Mouse (Mus musculus) 3134 (cell line): Measurements from ENCODE around the gene Rrbp1.

ENCODE experiments used
- DNase-seq: peaks from one replicate; pipeline ENCODE4 v3.0.0-alpha.2; 2011; ENCODE audit warnings: low spot score; ENCODE audit not compliant: insufficient read length; ENCODE audit errors: extremely low read depth

The Rrbp1 gene

DNA sequence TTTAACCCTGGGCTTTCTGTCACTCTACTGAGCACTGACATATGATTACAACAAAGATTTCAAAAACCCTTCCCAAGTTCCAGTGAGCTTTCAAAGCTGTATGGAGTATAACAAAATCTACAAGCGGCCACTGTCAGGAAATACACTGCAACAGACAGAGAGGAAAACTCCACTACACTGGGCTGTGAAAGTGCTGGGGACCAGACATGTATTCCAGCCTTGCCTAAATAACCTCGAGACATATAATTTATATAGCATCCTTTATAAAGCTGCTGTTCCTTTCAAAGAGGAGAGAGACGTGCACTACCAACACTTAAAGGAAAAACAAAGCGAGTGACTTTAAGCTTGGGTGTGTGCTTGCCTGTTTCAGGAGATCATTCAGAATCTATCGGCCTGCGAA lies 4.4 kb downstream of the Rrbp1 start:
- DNase-seq, result no peak

DNA sequence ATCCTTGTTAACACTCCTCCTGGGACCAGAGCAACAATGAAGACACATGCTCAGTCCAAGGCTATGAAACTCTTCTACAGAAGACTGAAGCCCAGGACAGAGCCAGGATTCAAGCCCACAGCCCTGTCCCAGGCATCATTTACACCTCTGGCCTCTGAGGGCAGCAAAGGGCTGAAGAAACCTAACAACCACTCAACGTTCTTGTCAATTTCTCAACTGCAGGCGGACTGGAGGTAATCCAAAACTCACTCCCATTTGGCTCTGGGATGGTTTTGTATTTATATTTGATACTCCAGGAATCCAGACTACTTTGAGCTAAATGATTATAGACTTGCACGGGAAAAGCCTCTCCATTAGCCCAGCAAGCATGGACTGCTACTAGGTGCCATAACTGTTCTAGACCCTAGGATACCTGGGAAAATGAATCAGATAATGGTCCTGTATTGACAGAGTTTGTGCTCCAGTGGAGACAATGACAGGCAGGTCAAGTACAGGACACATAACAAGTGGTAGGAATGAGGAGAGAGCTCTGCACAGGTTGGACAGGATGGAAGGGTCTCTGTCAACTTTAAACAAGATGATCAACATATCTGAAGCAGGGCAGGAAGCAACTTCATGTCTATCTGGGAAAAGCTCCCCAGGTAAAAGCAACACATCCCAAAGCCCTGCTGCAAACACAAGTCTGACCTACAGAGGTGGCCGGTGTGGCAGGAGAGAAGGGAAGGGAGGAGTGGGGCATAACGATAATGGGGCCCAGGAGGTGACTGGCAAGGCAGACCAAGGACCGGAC lies 5.7 kb downstream of the Rrbp1 start:
- DNase-seq, result no peak

DNA sequence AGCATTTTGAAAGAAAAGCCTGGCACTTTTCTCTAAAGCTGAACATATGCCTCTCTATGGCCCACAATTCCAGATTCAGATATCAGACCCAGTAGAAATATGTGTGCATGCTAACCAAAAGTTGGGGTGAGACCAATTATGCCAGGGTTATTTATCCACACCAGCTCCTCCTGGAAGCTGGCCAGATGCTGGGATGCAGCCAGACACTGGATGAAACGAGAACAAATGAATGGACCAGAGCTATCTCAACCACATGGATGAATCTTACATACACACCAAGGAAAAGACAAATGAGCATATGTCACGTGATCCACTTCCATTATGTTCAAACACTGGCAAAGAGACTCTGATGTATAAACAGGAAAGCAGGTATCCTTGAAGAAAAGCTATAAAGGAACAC lies 7.5 kb downstream of the Rrbp1 start:
- no peak for DNase-seq

DNA sequence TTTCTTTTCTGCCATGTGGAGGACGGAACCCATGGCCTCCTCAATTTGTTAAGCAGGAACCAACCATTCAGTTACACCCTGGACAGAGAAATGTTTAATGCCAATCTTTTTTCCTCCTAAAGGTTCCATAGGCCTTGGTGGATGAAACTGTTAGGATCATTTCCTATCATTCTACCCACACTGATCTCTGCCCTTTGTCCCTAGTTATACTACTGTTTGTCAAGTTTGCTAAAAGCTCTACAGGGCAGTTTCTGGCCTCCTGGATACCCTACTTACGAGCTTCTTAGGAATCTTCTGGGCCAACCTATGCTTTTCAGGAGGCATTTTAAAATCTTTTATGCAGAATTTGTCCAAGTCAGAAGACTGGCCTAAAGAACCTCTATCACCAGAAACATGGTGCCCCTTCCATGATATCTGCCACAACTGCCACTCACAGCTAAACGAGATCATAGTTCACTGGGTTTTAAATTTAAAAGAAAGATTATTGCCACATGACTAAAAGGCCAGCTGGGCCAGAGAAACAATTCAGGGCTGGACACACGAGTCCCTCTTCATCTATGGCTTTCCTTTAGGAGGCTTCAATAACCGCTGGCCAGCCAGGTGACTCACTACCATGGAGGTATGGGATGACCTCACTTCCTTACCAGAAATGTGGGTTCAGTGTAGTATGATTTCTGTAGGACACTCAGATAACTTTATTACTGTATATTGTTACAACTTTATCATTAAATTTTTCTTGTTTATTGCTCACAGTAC lies 8.7 kb downstream of the Rrbp1 start:
- DNase-seq, result no peak

DNA sequence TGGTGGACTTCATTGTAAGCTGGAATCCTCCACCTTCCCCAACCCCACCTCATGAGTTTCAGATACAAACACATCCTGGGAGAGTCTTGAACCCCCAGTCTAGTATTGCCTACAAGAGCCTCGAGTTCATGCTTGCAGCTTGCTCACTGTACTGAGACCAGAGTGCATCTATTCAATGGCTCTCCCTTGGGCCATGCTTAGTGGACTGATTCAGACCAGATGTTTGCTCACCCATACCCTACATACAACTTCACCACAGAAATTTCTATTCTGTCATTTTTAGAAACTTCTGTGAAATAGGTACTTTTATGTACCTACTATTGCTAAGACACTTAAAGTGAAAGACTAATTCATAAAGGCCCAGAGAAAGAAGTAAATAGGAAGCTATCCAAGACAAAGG lies 18.1 kb downstream of the Rrbp1 start:
- DNase-seq, result no peak

DNA sequence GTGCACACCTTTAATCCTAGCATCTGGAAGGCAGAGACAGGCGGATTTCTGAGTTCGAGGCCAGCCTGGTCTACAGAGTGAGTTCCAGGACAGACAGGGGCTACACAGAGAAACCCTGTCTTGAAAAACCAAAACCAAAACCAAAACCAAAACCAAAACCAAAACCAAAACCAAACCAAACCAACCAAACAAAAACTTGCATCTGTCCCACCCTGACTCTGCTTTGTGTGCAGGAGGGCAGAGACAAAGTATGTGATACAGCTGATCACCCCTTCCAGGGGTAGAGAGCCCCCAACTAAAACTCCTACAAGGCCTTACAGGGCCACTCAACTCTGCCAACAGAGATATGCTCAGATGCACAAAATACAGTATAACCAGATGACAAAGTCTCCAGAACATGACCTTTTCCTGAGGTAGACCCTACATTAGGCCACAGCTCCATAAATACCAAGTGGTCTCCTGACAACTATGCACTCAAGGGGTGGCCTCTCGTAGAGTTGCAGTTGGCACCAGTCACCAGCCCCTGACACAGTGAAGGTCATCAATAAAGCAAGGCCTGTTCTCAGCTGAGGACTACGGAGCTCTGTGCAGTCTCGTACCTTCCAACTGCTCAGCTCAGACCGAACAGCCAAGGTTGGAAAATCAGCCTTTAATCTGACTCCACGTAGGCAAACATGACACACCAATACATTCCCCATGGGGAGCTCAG lies 18.9 kb downstream of the Rrbp1 start:
- no peak for DNase-seq

DNA sequence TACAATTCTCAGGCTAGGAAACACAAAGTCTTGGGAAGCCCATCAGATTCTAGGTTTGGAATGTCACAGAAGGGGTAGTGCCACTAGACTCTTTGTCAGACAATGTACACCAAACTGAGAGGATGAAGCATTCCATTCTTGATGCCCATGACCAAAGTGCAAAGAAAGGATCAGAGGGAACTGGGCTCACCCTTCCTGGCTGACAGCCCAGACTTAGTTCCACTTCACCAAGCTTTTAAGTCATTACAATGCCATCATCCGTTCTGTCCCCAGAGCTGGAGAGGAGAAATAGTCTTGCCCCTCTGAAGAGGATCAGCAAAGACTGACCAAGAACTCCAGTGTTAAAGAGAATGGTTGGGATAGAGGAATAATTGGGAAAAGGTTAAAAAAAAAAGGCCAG lies 20.1 kb downstream of the Rrbp1 start:
- no peak for DNase-seq

DNA sequence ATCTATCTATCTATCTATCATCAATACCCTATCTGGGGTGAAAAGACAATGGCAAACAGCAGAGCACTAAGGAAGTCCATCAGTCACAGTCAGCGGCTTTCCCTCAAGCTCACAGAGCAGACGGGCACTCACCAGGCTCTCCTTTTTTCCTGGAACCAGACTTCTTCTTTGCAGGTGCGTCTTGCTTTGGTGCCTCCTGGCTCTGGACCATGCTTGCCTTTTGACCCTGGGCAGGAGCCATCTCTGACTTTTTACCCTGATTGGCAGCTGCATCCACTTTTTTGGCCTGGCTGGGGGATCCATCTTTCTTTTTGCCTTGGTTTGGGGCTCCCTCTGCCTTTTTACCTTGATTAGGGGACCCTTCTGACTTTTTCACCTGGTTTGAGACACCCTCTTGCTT lies 23.0 kb downstream of the Rrbp1 start:
- no peak for DNase-seq

DNA sequence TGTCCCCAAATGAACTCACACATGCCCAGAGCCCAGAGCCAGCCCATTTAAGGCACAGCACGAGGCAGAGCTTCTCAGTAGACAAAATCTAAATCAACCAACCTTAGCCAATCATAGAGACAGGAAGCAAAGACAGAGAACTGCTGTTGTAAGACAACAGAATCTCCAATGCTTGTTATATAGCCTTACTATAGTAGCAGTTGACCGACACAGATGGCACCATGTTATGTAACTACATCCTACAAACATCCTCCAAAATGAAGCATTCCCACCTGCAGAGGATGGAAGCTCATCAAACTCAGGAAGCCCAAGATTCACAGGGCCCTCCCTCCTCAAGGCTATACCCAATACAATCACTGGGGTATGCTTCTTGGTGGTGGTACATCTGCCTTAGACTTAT lies 23.6 kb downstream of the Rrbp1 start:
- no peak for DNase-seq

DNA sequence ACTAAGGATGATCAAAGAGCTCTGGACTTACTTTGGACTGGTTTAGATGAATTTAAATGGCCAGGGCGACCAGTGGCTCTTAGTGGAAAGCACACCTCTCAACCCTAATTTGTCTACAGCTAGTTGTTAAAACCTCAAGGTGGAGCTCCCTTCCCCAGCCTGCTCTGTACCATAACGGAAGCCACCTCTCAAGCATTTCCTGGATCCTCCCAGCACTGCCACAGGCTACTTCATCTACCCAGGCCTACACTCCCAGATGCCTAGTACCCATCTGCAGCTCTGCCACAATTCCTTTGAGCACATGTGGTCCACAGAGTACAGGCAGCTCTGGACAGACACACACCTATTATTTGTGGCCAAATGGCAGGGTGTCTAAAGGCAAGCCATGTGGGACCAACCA lies 27.6 kb downstream of the Rrbp1 start:
- no peak for DNase-seq

DNA sequence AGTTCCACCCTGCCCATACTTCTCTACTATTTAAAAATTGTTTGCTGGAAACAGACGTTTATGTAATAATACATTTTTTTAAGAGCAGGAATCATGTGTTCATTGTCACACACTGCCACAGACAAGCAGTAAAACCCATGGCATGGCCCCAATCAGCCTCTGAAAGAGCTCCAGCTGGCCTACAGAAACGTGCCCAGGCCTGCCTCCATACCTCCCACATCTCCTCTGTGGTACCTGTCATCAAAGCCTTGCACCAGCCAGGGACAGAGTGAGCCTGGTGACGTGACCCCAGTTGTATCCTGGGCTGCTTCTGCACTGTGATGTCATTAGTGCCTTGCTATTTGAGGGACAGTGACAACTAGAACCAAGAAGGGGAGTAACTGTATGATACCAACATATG lies 28.2 kb downstream of the Rrbp1 start:
- no peak for DNase-seq

DNA sequence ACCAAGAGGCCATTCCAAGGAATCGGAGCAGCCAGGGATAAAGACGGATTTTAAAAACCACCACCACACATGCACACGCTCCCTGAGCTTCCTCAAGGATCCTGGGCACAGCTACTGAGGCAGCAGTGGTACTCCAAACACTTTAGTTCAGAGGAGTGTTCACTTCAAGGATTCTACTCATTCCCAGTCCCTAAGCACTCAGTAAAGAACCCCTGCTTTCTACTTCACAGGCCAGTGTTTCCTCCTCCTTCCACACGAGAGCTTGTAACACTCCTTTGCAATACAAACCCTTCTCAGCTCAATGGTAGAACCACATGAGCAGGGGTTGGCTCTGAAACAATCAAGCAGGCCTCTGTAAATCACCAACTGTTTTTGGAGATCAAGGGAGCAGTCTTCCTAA lies 28.9 kb downstream of the Rrbp1 start:
- DNase-seq, result no peak

DNA sequence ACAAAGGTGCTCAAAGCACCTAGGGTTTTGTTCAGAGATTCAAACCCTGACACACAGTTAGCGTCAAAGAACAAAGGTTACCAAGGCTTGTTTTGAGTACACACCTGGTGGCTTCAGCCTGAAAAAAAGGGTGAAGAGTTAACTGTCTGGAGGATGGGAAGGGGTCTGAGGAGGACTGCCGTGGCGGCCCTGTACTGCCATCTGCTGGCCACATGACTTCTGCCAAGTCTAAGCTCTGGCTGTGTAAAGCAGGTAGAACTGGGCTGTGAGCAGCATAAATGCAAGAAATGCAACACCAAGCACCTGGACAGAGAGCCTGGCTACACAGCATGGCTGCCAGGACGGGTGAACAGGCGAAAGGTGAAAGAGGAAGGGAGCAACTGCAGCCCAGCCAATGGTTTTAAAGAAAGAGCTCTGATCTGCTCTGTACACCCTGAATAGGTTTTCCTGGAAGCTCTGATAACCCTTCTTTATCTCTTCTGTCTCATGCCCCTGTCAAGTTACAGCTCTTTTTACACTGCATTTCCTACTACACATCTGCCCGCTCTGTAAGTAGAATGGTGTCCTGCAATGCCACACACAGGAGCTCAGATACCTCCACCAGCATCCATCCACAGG lies 30.2 kb downstream of the Rrbp1 start:
- DNase-seq, result no peak

DNA sequence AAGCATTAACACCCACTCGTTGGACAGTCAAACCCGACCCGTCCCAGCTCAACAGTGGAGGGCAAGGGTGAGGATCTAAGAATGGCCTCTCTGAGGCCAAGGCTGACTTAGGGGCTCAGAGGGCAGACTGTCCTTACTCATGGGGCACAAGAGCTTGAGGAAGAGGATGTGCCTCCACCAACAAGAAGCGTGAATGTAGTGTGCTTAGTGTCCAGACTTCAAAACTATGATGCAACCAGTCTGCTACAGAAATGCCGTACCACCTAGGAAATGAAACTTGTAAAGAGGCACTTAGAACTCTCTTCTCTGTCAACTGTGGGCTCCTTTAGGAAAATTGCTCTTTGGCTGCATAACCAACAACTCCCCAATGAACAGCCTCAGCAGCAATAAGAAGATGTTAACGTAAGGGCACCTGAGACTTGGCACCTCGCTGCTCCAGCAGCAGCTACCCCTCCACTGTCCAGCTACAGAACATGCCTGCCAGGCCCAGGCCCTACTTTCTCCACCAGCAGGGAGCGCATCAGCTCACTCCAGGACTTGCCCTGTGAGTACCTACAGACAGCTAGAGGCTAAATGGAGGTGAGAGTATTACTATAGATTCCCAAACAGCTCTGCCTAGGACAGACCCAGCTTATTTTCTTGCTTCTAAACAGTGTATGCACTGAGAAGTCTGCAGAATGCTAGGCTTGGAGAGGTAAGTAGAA lies 32.5 kb downstream of the Rrbp1 start:
- no peak for DNase-seq

DNA sequence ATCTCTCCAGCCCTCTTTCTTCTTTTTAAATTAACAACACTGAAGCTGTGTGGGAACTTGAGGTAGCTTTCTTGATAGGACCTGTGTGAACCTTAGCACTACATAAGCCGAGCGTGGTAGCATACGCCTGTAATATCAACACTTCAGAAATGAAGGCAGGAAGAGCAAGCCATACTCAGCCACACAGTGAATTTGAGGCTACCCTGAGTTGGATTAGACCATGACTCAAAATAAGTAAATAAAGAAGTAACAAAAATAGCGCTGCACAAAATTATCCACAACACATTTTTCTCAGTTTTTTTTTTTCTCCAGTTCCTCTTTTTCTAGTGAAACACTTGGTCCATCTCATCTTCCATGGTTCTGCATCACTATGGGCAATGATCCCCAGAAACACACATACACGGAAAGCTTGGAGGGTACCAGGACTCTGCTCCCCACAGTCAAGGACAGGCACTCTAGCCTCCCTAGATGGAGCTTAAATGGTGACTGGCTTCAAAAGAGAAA lies 35.9 kb downstream of the Rrbp1 start:
- DNase-seq, result no peak

DNA sequence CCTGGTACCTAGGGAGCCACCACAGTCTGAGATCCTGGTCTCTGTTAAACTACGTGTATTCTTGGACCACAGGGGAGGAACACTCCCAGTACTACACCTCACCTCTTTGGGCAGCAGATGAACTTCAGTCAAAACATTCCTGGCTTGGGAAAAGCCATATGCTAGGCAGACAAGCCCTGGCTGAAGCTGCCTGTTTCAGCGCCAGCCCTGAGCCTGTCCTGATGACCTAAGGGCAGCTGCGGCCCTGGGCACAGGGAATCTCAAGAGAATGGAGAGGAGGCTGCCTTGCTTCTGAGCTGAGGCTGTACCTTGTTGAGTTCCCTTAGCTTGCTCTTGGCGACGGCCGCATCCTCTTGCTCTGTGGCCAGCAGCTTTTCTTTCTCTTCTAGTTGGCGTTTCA lies 37.9 kb downstream of the Rrbp1 start:
- no peak for DNase-seq

DNA sequence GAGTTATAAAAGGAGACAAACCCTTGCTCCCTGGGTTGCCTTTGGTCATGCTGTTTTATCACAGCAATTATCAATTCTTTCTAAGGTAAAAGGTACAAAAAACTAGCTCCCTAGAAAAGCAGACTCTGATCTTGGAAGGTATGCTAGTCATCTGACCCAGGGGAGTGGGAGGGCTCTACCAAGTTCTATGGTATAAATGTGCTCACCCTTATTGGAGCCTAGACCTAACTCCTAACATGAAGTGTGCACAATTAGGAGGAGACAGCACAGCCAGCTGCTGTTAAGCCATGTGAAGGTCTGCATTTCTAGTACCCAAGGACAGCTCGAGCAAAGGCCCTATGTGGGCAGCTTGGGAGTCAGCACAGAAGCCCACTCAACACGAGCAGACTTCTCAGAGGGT lies 39.2 kb downstream of the Rrbp1 start:
- DNase-seq, result no peak

DNA sequence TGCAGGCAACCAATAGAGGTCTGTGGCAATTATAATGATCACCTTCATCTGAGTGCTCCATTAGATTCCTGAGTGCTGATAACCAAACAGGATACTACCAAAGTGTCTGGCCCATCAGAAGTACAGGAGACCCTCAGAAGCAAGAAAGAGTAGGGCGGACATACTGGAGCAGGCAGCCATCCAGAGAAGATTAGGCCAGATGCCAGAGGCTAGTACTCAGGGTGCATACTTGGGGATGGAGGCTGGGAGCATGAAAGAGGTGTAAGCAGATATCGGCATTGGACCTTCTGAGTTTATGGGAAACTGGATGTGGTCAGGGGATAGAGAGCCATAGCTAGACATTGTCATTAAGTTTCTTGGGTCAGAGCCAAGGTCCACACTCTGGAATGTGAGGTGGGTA lies 40.2 kb downstream of the Rrbp1 start:
- DNase-seq, result no peak

DNA sequence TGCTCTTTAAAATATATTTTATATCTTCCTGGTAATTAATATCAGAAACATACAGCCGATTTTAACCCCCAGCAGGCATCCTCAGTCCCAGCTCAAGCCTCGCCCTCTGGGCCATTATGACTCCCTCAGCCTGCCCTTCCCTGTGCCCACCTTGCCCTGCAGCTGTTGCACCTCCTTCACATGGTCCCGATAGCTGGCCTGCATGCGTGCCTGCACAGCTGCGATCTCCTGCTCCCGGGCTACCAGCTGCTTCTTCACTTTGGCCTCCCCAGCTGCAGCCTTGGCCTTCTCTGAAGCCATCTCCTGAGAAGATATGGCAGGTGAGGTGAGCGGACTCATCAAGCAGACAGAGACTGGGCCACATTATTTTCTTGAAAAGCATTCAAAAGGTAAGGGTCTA lies 41.8 kb downstream of the Rrbp1 start:
- DNase-seq, result no peak

DNA sequence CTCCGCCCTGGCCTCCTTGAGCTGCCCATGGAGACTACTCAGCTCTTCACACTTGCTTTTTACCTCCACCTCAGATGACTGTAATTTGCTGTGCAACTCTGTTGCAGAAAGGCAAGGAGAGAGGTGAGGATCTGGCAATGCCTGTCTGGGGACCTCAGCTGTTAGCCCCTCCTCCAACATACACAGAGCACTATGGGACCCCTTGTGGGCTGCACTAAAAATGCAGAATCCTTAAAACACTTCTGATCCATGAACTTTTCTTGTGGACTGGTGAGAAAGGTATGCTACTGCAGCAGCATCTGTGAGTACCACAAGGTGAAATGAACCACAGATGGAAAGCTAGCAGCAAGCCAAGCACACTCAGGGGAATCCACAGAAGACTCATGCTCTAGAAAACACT lies 47.7 kb downstream of the Rrbp1 start:
- no peak for DNase-seq

DNA sequence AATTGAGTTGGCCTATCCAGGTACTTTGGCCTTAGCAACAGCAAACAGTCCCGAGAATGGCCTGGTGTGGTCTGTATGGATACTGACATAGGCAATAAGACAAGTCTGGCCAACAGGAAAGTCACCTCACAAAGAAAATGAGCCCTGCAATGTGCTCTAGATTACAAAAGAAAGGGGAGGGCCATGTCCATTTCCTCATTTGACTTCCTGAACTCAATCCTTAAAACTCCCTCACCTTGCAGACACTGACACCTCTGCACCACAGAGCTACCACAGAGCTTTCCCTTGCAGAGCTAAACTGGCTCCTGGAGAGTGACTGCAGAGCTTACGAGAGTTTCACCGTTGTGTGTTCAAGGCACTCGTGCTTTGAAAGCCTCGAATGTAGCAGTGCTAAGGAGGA lies 48.9 kb downstream of the Rrbp1 start:
- DNase-seq, result no peak
